Mouse (Mus musculus) intestine, postnatal 0 days (tissue): ENCODE measurements around the gene Chpf2. TPM values are rescaled to one million over a fixed set of nuclear protein-coding genes. Genes with fewer than 3 reads are reported as not detected.

Source experiments
- ATAC-seq: fragments of 200-750 bp; cut with Nextera tagmentation; 2 replicates; pipeline ENCODE4 v1.8.0; 2017; ENCODE audit warnings: mild to moderate bottlenecking, moderate TSS enrichment, moderate library complexity
- H3K27ac ChIP-seq: fragments of 300-500 bp; sonication (generic); 2 replicates; pipeline ENCODE4 v1.5.1; 2014; ENCODE audit warnings: mild to moderate bottlenecking, low read depth, low read length, moderate library complexity
- H3K27me3 ChIP-seq: fragments of 300-500 bp; sonication (generic); replicated peaks from 2 replicates; pipeline ENCODE4 v1.6.1; 2014; ENCODE audit warnings: low read length, mixed read lengths; ENCODE audit not compliant: control insufficient read depth, insufficient read depth
- H3K36me3 ChIP-seq: fragments of 300-500 bp; sonication (generic); 2 replicates; pipeline ENCODE4 v1.6.1; 2014; ENCODE audit warnings: mild to moderate bottlenecking, moderate library complexity; ENCODE audit not compliant: control insufficient read depth, insufficient read depth
- H3K4me1 ChIP-seq: fragments of 300-500 bp; sonication (generic); replicated peaks from 2 replicates; pipeline ENCODE4 v1.6.1; 2014; ENCODE audit warnings: antibody characterized with exemption, low read length, mixed read lengths; ENCODE audit not compliant: control insufficient read depth, insufficient read depth
- H3K4me2 ChIP-seq: fragments of 300-500 bp; sonication (generic); replicated peaks from 2 replicates; pipeline ENCODE4 v1.6.1; 2014; ENCODE audit warnings: low read depth, mild to moderate bottlenecking, moderate library complexity
- H3K4me3 ChIP-seq: fragments of 300-500 bp; sonication (generic); 2 replicates; pipeline ENCODE4 v1.5.1; 2014; ENCODE audit warnings: low read depth, low read length
- H3K9ac ChIP-seq: fragments of 300-500 bp; sonication (generic); 2 replicates; pipeline ENCODE4 v1.6.1; 2014; ENCODE audit warnings: mild to moderate bottlenecking, low read depth, low read length
- H3K9me3 ChIP-seq: fragments of 300-500 bp; sonication (generic); 2 replicates; pipeline ENCODE4 v1.6.1; 2016; ENCODE audit warnings: mixed run types; ENCODE audit not compliant: control insufficient read depth
- CTCF ChIP-seq: sonication (generic); IDR thresholded peaks from 2 replicates; pipeline ENCODE4 v1.5.1; 2016; ENCODE audit warnings: low read depth, mild to moderate bottlenecking, control low read depth, antibody characterized with exemption, moderate library complexity
- WGBS: fragments of 180-500 bp; shearing (Covaris S2); extraction: QIAGEN DNeasy Blood & Tissue Kit; methylation state at CpG from one replicate; pipeline ENCODE4 v1.1.7; 2014; 5-methylcytosine and 5-hydroxymethylcytosine counted together
- polyA plus RNA-seq: library from polyadenylated mRNA; unstranded; fragments of >200 nt; fragmentation: Nextera tagmentation; extraction: Ambion mirVana; gene quantifications from 2 replicates; pipeline ENCODE4 v1.2.1, GENCODE M21; 2015

The Chpf2 gene
- polyA plus RNA-seq, 1 experiment from 2014 or later: 23.5 TPM

GRCm38 (mm10) chr5:24618921-24619320, 32.4 kb downstream of the Chpf2 start:
- Histone ChIP-seq H3K27ac (no peak overlapping the region), H3K9me3 (no peaks in the 10 kb centered on the region), H3K4me2 (no peak overlapping the region), H3K9ac (no peak overlapping the region), H3K27me3 (peaks cover 8% of the 10 kb centered on the region; the same call in 1 of the 2 replicates), H3K4me1 (no peaks in the 10 kb centered on the region), H3K4me3 (no peak overlapping the region), H3K36me3 (no peaks in the 10 kb centered on the region)
- no peak for ATAC-seq
- WGBS: 84% methylated on average over 3 of the region's 3 CpGs
- TF ChIP-seq CTCF: no peak

- no peak for TF ChIP-seq CTCF
- Histone ChIP-seq H3K4me2 (no peak overlapping the region), H3K27me3 (peaks cover 8% of the 10 kb centered on the region; the same call in 1 of the 2 replicates), H3K4me3 (no peak overlapping the region), H3K36me3 (no peaks in the 10 kb centered on the region), H3K9ac (no peak overlapping the region), H3K4me1 (no peaks in the 10 kb centered on the region), H3K27ac (no peak overlapping the region), H3K9me3 (no peaks in the 10 kb centered on the region)
- WGBS: 69% methylated on average over 8 of the region's 8 CpGs
- ATAC-seq: no peak
Observed at GRCm38 (mm10) chr5:24620116-24620515, 33.6 kb downstream of the Chpf2 start.

- Histone ChIP-seq H3K4me1 (no peaks in the 10 kb centered on the region), H3K9ac (no peak overlapping the region), H3K36me3 (no peaks in the 10 kb centered on the region), H3K27ac (no peak overlapping the region), H3K27me3 (peaks cover 9% of the 10 kb centered on the region; the same call in 1 of the 2 replicates), H3K4me2 (no peak overlapping the region), H3K9me3 (no peaks in the 10 kb centered on the region), H3K4me3 (no peak overlapping the region)
- TF ChIP-seq CTCF: no peak
- ATAC-seq: no peak
- WGBS: 77% methylated on average over 8 of the region's 8 CpGs
Observed at GRCm38 (mm10) chr5:24620626-24621025, 34.1 kb downstream of the Chpf2 start.

- peaks cover 11% of the 10 kb centered on the region; the same call in 1 of the 2 replicates for H3K27me3 ChIP-seq
- no peaks in the 10 kb centered on the region for H3K4me1 ChIP-seq
- no peak overlapping the region for H3K4me2 ChIP-seq
- no peak for TF ChIP-seq CTCF
- no peaks in the 10 kb centered on the region for H3K9me3 ChIP-seq
- no peaks in the 10 kb centered on the region for H3K36me3 ChIP-seq
- 75% methylated on average over 7 of the region's 7 CpGs for WGBS
- no peak overlapping the region for H3K4me3 ChIP-seq
- ATAC-seq: no peak
- H3K9ac ChIP-seq: no peak overlapping the region
- H3K27ac ChIP-seq: no peak overlapping the region
Observed at GRCm38 (mm10) chr5:24622386-24623040, 36.0 kb downstream of the Chpf2 start.

- Histone ChIP-seq H3K9me3 (no peaks in the 10 kb centered on the region), H3K27me3 (peaks cover 11% of the 10 kb centered on the region; the same call in 1 of the 2 replicates), H3K4me3 (no peak overlapping the region), H3K4me1 (no peaks in the 10 kb centered on the region), H3K4me2 (peak overlapping the region; percentile 64; the same call in 1 of the 2 replicates), H3K9ac (no peak overlapping the region), H3K27ac (no peak overlapping the region), H3K36me3 (no peaks in the 10 kb centered on the region)
- TF ChIP-seq CTCF: no peak
- 40% methylated on average over 8 of the region's 8 CpGs for WGBS
- no peak for ATAC-seq
Observed at GRCm38 (mm10) chr5:24623041-24623985, 36.8 kb downstream of the Chpf2 start.

- no peak for TF ChIP-seq CTCF
- no peaks in the 10 kb centered on the region for H3K4me1 ChIP-seq
- H3K9me3 ChIP-seq: no peaks in the 10 kb centered on the region
- H3K4me2 ChIP-seq: peak within 1 kb of the TSS; percentile 64
- 5% methylated on average over 37 of the region's 37 CpGs for WGBS
- no peak within 1 kb of the TSS for H3K9ac ChIP-seq
- H3K27me3 ChIP-seq: peaks cover 11% of the 10 kb centered on the region; the same call in 1 of the 2 replicates
- no peak within 1 kb of the TSS for H3K27ac ChIP-seq
- peak; percentile 8; the same call in 1 of the 2 replicates for ATAC-seq
- peak within 1 kb of the TSS; percentile 33 for H3K4me3 ChIP-seq
- H3K36me3 ChIP-seq: no peaks in the 10 kb centered on the region
Observed at GRCm38 (mm10) chr5:24623986-24624821, 37.7 kb downstream of the Chpf2 start, which contains the start of gene Smarcd3. Smarcd3 (minus strand) TSS chr5:24624411.
